Mouse (Mus musculus): Measurements from ENCODE around the gene Mns1. TPM values are rescaled to one million over a fixed set of nuclear protein-coding genes. Genes with fewer than 3 reads are reported as not detected.

The Mns1 gene
- polyA plus RNA-seq, 1 experiment from 2014 or later = 87.9 TPM

DNA sequence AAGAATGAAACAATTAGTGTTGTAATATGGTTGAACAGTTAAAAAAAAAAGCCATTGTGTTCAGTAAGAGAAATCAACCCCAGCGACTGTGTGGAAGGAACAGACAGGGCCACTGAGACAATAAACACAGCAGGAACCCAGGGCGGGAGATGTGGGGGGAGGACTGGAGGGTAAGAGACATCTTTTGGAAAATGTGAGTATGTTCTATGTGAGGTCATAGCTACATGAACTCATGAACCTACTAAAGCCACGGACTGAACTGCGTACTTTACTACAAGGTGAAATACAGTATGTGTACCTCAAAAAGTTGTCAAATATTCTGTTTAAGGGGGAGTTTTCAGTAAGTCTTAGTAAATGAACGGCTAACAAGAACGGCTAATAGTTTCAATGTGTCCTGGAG, 39.5 kb downstream of the Mns1 start:
- WGBS (ENCODE audit: insufficient replicate concordance) = 74% methylated on average over 6 of the region's 6 CpGs
- no peak for ATAC-seq (ENCODE audit: low read depth)
- H3K9me3 ChIP-seq (replicated peaks; ENCODE audit: control insufficient read depth, low read length) = no peaks in the 10 kb centered on the region

DNA sequence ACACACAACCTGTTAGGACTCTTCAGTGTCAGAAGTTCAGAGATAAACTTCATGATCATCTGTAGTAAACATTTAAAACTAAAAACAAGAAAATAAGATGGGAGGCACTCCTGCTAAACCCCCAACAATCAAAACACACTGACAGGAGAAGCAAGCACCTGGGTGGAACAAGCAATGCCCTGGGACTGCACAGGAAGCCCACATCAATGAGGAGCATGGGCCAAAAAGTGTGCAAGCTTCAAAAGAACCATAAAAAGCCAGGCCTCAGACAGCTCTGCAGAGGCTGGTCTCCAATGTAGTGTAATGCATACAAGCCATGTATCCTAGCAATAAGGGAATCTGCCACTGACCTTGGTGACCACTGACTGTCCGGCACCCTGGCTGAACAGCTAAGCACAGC, 41.5 kb downstream of the Mns1 start:
- Histone ChIP-seq H3K4me3 (ENCODE audit: low read depth, low read length) (no peak overlapping the region), H3K27ac (ENCODE audit: low read length) (no peak overlapping the region), H3K4me1 (ENCODE audit: control insufficient read depth, low read depth, low read length) (no peaks in the 10 kb centered on the region), H3K9me3 (replicated peaks; ENCODE audit: control insufficient read depth, low read length) (no peaks in the 10 kb centered on the region), H3K27me3 (ENCODE audit: control insufficient read depth, insufficient read depth, low read depth, low read length) (no peaks in the 10 kb centered on the region), H3K9ac (ENCODE audit: low read depth, low read length) (no peak overlapping the region), H3K4me2 (ENCODE audit: low read depth, low read length) (no peak overlapping the region), H3K36me3 (ENCODE audit: control insufficient read depth, insufficient read depth) (no peaks in the 10 kb centered on the region)
- no peak for ATAC-seq (ENCODE audit: low read depth)
- 76% methylated on average over 1 of the region's 1 CpGs for WGBS (ENCODE audit: insufficient replicate concordance)

More for the DNA sequence above, 39.5 kb downstream of the Mns1 start:
- no peak overlapping the region for H3K9ac ChIP-seq (ENCODE audit: low read depth, low read length)
- H3K27ac ChIP-seq (ENCODE audit: low read length) = no peak overlapping the region
- no peak overlapping the region for H3K4me2 ChIP-seq (ENCODE audit: low read depth, low read length)
- H3K4me1 ChIP-seq (ENCODE audit: control insufficient read depth, low read depth, low read length) = no peaks in the 10 kb centered on the region
- H3K36me3 ChIP-seq (ENCODE audit: control insufficient read depth, insufficient read depth) = no peaks in the 10 kb centered on the region
- no peak overlapping the region for H3K4me3 ChIP-seq (ENCODE audit: low read depth, low read length)
- H3K27me3 ChIP-seq (ENCODE audit: control insufficient read depth, insufficient read depth, low read depth, low read length) = no peaks in the 10 kb centered on the region

DNA sequence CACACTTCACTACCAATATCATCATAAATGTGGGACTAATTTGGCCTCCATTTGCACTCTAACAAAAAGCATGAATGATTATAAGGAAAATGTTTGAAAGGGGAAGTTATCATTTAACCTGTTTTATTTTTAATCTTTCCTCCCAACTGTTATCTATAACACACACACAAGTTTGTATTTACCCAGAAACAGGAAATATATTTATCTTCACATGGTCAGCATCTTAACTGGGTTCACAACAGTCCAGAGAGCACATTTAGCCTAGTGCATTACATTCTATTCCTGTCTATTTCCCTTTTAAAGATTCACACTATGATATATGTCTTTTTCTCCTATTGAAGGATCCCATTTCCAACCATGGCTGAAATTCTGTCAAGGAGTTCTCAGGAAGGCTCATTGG, 50.7 kb downstream of the Mns1 start:
- Histone ChIP-seq H3K36me3 (ENCODE audit: control insufficient read depth, insufficient read depth) (no peaks in the 10 kb centered on the region), H3K9ac (ENCODE audit: low read depth, low read length) (no peak overlapping the region), H3K9me3 (replicated peaks; ENCODE audit: control insufficient read depth, low read length) (no peaks in the 10 kb centered on the region), H3K4me1 (ENCODE audit: control insufficient read depth, low read depth, low read length) (peaks cover 22% of the 10 kb centered on the region), H3K27ac (ENCODE audit: low read length) (no peak overlapping the region), H3K27me3 (ENCODE audit: control insufficient read depth, insufficient read depth, low read depth, low read length) (no peaks in the 10 kb centered on the region), H3K4me2 (ENCODE audit: low read depth, low read length) (no peak overlapping the region), H3K4me3 (ENCODE audit: low read depth, low read length) (no peak overlapping the region)
- no peak for ATAC-seq (ENCODE audit: low read depth)

DNA sequence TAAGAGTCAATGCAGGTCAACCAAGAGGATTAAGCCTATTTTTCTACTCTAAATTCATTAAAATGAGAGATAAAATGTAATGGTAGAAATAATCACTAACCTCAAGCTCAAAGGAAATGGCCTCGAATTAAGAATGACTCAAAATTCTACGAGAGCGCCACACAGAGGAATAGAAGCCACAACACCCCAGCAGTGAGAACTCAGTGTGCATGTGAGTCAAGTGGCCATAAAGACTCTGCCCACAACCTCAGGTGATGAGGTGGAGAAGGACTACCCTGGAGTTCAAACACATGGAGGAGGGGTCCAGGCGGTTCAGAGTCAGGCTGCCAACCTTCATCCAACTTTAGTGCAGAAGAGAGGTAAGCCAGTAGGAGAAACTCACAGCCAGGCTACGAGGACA, 51.3 kb downstream of the Mns1 start:
- Histone ChIP-seq H3K4me3 (ENCODE audit: low read depth, low read length) (no peak overlapping the region), H3K36me3 (ENCODE audit: control insufficient read depth, insufficient read depth) (no peaks in the 10 kb centered on the region), H3K9me3 (replicated peaks; ENCODE audit: control insufficient read depth, low read length) (no peaks in the 10 kb centered on the region), H3K27me3 (ENCODE audit: control insufficient read depth, insufficient read depth, low read depth, low read length) (no peaks in the 10 kb centered on the region), H3K27ac (ENCODE audit: low read length) (no peak overlapping the region), H3K4me1 (ENCODE audit: control insufficient read depth, low read depth, low read length) (peaks cover 22% of the 10 kb centered on the region), H3K4me2 (ENCODE audit: low read depth, low read length) (no peak overlapping the region), H3K9ac (ENCODE audit: low read depth, low read length) (no peak overlapping the region)
- 67% methylated on average over 5 of the region's 5 CpGs for WGBS (ENCODE audit: insufficient replicate concordance)
- ATAC-seq (ENCODE audit: low read depth) = no peak

DNA sequence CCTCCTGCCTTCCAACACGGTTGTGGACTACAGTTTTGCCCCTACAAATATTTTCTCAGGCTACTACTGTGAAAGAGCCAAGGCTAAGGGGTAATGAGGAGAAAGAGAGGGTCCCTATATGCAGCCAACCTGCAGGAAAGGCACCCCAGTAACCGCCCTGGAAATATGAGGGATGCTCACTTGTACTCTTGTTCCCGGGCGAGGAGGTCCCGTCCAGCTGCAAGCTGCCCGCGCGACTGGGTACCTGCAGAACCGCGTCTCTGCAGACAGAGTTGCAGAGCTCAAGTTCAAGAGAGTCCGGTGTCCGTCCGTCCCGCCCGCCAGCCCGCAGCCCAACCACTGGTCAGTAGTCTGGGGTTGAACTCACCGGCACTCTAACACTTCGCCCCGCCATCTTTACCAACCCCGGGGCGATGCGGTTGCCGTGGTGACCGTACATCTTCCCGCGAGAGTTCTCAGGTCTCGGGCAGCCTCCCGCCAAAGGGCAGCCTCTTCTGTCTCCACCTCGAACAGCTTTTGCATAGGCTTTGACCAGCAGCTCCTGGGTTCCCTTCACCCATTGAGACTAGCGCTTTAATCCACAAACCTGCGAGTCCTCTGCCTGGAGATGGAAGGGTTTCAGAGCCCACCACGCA, 53.9 kb downstream of the Mns1 start:
- Histone ChIP-seq H3K4me1 (ENCODE audit: control insufficient read depth, low read depth, low read length) (peaks cover 22% of the 10 kb centered on the region), H3K9ac (ENCODE audit: low read depth, low read length) (peak overlapping the region; percentile 70)
- under 1% methylated on average over 32 of the region's 32 CpGs for WGBS (ENCODE audit: insufficient replicate concordance)

DNA sequence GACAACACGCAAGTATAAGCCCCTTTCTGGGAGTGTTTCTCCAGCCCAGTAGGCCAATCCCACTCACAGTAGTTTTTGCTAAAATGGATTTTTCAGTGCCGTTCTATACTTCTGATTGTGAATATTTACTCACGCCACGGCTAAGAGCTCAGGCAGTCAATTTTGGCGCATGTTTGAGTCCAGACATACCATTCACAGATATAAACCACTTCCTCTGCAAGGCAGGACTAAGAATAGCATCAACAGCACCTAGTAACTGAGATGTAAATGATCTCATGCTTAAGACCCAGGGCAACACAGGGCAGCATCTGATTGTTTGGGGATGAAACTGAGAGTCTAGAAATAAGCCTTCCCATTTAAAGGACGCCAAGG, 54.4 kb downstream of the Mns1 start, which contains the start of gene Tex9:
Gene Tex9, minus strand, starts transcription at position 19 of the 372 bp plus-strand sequence.
- WGBS (ENCODE audit: insufficient replicate concordance) = 7% methylated on average over 6 of the region's 6 CpGs
- peak within 1 kb of the TSS; percentile 70 for H3K9ac ChIP-seq (ENCODE audit: low read depth, low read length)
- no peaks in the 10 kb centered on the region for H3K36me3 ChIP-seq (ENCODE audit: control insufficient read depth, insufficient read depth)
- no peaks in the 10 kb centered on the region for H3K27me3 ChIP-seq (ENCODE audit: control insufficient read depth, insufficient read depth, low read depth, low read length)
- peak; percentile 36 for ATAC-seq (ENCODE audit: low read depth)
- peak within 1 kb of the TSS; percentile 76 for H3K27ac ChIP-seq (ENCODE audit: low read length)
- H3K9me3 ChIP-seq (replicated peaks; ENCODE audit: control insufficient read depth, low read length) = no peaks in the 10 kb centered on the region
- peak within 1 kb of the TSS; percentile 88 for H3K4me3 ChIP-seq (ENCODE audit: low read depth, low read length)
- H3K4me1 ChIP-seq (ENCODE audit: control insufficient read depth, low read depth, low read length) = peaks cover 22% of the 10 kb centered on the region
- peak within 1 kb of the TSS; percentile 84 for H3K4me2 ChIP-seq (ENCODE audit: low read depth, low read length)

More for the DNA sequence above, 53.9 kb downstream of the Mns1 start:
- peak overlapping the region; percentile 84 for H3K4me2 ChIP-seq (ENCODE audit: low read depth, low read length)
- H3K4me3 ChIP-seq (ENCODE audit: low read depth, low read length) = peak overlapping the region; percentile 88
- peak; percentile 98 for ATAC-seq (ENCODE audit: low read depth)
- peak overlapping the region; percentile 76 for H3K27ac ChIP-seq (ENCODE audit: low read length)
- H3K9me3 ChIP-seq (replicated peaks; ENCODE audit: control insufficient read depth, low read length) = no peaks in the 10 kb centered on the region
- no peaks in the 10 kb centered on the region for H3K36me3 ChIP-seq (ENCODE audit: control insufficient read depth, insufficient read depth)
- H3K27me3 ChIP-seq (ENCODE audit: control insufficient read depth, insufficient read depth, low read depth, low read length) = no peaks in the 10 kb centered on the region

DNA sequence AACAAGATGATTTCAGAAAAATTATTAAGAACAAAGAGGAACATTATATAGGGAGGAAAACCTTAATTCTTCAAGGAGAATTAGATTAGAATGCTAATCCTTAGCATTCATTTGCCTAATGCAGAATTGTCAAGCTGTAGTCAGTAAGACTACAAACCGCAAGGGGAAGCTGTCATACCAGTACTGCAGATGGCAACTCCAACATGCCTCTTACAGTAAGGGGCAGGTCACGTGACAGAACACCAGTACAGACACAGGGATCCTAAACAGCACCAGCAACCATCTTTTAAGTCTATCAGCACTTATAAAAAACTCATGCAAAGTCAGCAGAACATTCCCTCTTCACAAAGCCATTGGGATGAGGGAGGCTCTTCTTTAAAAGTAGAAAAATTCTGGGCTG, 55.7 kb downstream of the Mns1 start:
- no peak for ATAC-seq (ENCODE audit: low read depth)
- Histone ChIP-seq H3K4me2 (ENCODE audit: low read depth, low read length) (no peak overlapping the region), H3K9me3 (replicated peaks; ENCODE audit: control insufficient read depth, low read length) (no peaks in the 10 kb centered on the region), H3K27me3 (ENCODE audit: control insufficient read depth, insufficient read depth, low read depth, low read length) (no peaks in the 10 kb centered on the region), H3K4me3 (ENCODE audit: low read depth, low read length) (no peak overlapping the region), H3K4me1 (ENCODE audit: control insufficient read depth, low read depth, low read length) (peaks cover 22% of the 10 kb centered on the region), H3K27ac (ENCODE audit: low read length) (no peak overlapping the region), H3K36me3 (ENCODE audit: control insufficient read depth, insufficient read depth) (no peaks in the 10 kb centered on the region), H3K9ac (ENCODE audit: low read depth, low read length) (no peak overlapping the region)
- 58% methylated on average over 2 of the region's 2 CpGs for WGBS (ENCODE audit: insufficient replicate concordance)

DNA sequence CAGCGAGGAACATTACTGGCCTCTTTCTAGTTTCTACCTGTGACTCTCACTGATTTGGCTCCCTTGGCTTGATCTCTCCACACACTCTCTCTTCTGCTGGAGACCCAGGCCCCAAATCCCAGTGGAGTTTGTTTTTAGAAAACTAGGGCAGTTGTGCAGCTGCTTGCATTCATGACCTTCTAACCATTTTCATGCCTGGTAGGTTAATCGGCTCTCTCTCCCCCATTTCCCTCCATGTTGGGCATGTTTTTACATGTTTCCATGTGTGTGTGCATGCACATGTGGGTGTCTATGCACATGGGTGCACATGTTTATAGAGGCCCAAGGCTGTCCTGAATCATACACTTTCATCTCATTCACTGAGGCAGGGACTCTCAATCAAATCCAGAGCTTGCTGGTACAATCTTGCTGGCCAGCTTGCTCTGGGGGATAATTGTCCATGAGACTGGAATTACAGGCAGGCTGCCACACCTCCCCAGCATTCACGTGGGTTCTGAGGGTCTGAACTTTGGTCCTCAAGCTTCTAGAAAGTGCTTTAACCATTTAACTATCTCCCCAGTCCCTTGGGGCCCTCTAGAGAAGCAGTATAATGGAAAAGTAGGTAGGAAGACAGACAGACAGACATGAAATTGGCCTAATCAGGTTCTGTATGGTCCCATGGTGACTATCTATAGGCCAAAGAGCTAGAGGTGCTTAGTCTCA, 56.3 kb downstream of the Mns1 start:
- Histone ChIP-seq H3K36me3 (ENCODE audit: control insufficient read depth, insufficient read depth) (no peaks in the 10 kb centered on the region), H3K9ac (ENCODE audit: low read depth, low read length) (no peak overlapping the region), H3K9me3 (replicated peaks; ENCODE audit: control insufficient read depth, low read length) (no peaks in the 10 kb centered on the region), H3K27ac (ENCODE audit: low read length) (no peak overlapping the region), H3K4me2 (ENCODE audit: low read depth, low read length) (no peak overlapping the region), H3K27me3 (ENCODE audit: control insufficient read depth, insufficient read depth, low read depth, low read length) (no peaks in the 10 kb centered on the region), H3K4me1 (ENCODE audit: control insufficient read depth, low read depth, low read length) (peaks cover 18% of the 10 kb centered on the region), H3K4me3 (ENCODE audit: low read depth, low read length) (no peak overlapping the region)
- WGBS (ENCODE audit: insufficient replicate concordance) = 70% methylated on average over 3 of the region's 3 CpGs
- no peak for ATAC-seq (ENCODE audit: low read depth)

DNA sequence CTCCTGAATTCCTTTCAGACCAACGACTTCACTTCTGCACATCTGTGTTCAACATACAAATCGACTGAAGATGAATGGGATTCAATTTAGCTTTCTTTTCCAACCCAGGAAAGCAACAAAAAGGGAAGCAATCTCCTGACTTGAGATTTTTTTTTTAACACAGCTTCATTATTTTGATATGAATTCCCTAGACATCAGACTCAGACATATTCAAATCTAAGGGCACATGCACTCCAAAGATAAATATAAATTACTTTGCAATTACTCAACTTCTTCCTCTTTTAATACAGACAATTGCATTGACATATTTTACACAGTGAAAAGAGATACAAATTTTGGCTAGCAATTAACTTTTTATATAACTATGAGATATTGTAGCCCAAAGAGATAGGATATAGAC, 58.9 kb downstream of the Mns1 start:
- Histone ChIP-seq H3K4me3 (ENCODE audit: low read depth, low read length) (no peak overlapping the region), H3K9ac (ENCODE audit: low read depth, low read length) (no peak overlapping the region), H3K4me2 (ENCODE audit: low read depth, low read length) (no peak overlapping the region), H3K4me1 (ENCODE audit: control insufficient read depth, low read depth, low read length) (peaks cover 6% of the 10 kb centered on the region), H3K36me3 (ENCODE audit: control insufficient read depth, insufficient read depth) (no peaks in the 10 kb centered on the region), H3K9me3 (replicated peaks; ENCODE audit: control insufficient read depth, low read length) (no peaks in the 10 kb centered on the region), H3K27me3 (ENCODE audit: control insufficient read depth, insufficient read depth, low read depth, low read length) (no peaks in the 10 kb centered on the region), H3K27ac (ENCODE audit: low read length) (no peak overlapping the region)
- WGBS (ENCODE audit: insufficient replicate concordance) = 50% methylated on average over 2 of the region's 2 CpGs
- ATAC-seq (ENCODE audit: low read depth) = no peak
